Mouse (Mus musculus): ENCODE measurements around the gene Gm1113.

The Gm1113 gene

DNA sequence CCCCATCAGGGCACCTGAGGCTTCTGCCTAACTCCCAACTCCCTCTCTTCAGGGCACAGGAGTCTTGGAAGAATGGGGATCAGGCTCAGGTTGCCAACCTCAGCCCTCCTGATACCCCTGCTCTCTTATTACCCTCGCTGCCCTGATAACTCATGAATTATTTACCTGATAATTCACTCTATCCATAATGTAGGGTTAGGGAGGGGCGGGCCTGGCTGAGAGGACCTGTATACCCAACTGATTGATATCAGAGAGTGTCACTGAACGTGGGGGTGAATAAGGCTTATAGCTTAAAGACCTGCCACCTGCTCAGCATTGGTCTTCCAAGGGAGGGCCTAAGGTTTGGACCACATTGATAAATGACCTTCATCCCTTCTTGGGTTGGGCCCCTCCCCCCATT is at the start of gene Gm1113:
TSS of gene Gm1113 (minus strand) at position 101 of the 400 bp plus-strand sequence.
- DNase-seq (ENCODE audit: low spot score in 2 of 2): no peak

DNA sequence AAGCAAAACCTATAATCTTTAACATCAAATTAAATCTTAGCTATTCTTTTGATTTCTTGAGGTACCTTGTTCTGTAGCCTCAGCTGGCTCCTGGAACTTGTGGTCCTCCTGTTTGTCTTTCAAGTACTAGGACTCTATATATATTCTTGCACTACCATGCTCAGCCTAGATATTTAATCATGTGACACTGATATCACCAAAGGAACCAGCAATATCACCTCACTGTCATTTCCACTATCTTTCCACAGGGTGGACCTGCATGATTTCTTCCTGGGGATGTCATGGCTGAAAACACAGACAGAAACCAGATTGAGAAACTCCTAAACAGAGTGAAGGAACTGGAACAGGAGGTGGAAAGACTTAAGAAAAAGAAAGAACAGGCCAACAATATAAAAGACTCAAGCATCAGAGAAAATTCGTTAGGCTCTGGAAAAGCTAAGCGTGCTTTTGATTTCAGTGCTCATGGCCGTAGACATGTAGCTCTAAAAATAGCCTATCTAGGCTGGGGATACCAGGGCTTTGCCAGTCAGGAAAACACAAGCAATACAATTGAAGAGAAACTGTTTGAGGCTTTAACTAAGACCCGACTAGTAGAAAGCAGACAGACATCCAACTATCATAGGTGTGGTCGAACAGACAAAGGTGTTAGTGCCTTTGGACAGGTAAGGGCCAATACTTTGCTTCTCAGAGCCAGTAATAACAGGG is 46.6 kb upstream of the Gm1113 start:
- DNase-seq (ENCODE audit: low spot score in 2 of 2): no peak

DNA sequence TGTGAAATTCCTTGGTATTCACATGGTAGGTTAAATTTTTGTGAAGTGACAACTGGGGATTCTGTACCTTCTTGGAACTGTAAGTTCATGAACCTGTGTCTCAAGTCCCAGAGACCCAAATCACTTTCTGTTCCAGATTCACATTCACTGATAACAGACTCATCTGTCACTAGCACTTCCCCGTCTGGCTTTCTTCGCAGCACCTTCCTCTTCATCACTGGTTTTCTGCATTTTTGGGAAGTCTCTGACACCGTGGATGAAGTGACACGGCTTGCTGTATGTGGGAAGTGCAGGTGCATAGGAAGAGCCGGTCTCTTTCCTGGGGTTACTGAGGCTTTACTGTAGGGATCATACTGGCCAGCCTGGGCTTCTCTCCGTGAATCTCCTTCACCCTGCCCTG is 43.5 kb upstream of the Gm1113 start:
- no peak for DNase-seq (ENCODE audit: low spot score in 2 of 2)

DNA sequence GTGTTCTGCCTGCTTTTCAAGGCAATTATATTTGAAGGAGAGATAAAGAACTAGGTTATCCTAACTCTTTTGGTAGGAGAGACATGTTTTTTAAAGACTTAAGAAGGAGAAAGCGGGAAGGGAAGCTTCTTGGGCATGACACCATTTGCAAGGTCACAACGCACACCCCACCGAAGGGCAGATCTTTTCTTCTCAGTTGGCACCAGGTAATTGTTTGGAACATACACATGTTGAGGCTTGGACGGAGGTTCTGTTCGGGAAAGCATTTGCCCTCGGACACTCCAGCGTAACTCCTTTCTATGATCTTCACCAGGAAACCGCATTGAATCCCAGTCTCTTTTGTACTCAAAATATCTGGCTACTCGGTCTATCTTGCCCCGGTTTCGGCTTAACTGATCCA is 43.0 kb upstream of the Gm1113 start:
- no peak for DNase-seq (ENCODE audit: low spot score in 2 of 2)

DNA sequence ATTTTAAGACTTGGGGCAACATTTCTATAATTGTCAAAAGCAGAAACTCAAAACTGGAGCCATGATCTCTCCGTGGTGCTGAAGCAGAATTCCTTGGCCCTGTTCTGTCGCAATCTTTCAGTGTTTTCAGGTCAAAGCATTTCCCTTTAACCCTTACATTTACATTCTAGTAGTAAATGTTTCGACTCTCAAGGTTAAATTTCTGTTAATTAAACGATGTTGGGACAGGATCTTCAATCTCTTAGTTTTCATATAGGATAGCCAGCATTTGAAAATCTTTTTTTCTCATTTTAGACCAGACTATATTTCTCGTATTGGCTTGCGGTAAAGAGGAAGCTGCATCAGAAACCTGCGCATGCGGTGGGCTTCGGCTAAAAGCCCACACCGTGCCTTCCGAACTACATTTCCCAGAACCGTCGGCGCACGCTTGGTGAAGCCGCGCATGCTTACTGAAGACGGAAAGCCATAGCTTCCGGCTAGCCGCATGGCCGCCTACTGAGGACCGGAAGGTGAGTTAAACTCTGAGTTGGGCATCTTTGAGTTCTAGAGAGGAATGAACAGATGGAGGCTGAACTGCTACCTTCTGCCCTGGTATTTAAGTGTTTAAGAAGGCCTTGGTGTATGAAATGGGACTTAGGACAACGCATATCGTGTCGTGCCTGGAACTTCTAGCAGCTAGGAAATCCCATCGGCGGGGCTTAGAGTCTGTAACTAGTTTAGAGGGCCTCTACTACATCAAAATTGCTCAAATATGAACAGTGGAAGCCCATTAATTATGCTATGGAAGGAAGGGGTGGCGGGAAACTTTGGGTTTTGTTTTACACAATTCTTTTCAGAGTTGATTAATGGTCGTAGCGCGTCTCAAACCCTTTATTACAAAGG is 41.2 kb upstream of the Gm1113 start:
- DNase-seq (ENCODE audit: low spot score in 2 of 2): peak; percentile 94 to 95

DNA sequence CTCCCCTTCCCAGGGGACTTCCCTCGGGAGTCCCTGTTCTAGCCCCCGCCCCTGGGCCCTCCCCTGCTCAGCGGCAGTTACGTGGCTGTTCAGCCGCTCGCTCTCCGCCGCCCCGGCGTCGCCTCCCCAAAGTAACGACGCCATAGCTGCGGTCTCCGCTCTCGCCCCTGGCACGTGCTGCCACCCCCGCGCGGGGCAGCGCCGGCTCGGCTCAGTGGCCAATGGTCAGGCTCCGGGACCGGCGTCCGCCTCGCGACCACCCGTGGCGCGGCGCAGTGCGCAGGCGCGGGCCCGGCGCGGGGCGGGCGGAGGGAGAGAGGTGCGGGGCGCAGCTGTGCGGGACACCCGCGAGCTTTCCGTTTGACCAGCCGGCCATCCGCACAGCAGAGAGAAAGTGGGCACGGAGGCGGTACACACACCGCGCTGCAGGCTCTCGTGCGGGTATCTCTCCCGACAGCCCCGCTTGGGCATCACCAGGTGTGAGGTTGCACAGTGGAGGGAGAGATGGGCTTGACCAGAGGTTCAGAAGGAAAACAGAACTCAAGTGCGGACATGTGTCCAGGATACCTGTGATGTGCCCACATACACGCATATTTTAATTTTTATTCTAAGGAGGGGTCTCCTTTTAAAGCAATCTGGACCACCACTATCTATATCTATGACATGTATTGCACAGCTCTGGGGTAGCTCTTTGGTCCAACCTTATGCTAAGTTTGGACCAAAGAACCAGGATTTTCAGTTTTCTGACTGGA is 40.4 kb upstream of the Gm1113 start, which contains the start of the genes Ddx25 and Pus3:
TSS of gene Ddx25 (minus strand) at position 272 of the 752 bp plus-strand sequence.
TSS of gene Pus3 (plus strand) at position 339 of the 752 bp plus-strand sequence.
- DNase-seq (ENCODE audit: low spot score in 2 of 2): peak; percentile 86 to 89

DNA sequence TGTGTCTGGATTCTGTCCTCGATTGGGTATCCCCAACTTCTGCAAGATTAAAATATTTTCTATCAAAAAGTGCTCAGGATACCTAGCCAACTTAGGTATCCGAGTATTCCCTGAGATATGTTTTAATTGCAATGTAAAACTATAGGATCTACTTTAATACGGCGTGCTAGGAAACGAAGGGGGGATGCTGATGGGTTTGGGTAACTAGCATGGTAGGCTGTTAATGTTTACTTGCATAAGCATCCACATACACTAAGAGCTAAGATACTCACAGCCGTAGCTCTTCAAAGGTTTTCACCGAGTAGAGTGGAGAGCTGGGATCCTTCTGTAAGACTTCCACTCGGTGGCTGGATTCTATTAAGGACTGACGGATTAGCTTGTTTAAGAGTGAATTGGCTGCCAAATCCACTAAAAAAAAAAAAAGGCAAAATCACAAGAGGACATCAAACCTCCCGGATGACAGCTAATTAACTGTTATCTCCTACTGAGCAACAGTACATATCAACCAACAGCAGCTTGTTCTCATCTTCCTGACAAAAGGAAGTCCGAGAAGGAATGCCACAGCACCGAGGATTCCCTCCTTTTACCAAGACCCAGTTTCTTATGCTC is 38.5 kb upstream of the Gm1113 start:
- DNase-seq (ENCODE audit: low spot score in 2 of 2): no peak

DNA sequence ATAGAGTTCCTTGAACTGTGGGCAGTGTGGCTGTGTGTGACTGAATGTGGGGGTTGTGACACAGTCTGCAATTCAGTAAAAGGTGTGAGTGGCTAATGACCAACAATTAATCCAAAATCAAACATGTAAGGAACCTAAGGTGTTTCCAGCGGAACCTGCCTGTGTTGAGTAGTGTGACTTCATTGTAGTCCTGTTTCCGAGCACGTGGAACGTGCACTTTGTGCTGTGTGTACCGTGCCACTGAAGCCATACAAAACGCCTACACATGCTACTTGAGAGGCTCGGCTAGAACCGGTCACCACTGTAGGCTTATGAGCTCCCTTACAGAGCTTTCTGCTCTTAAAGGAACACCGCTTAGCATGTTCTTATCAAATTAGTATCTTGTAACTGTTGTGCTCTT is 30.4 kb upstream of the Gm1113 start:
- no peak for DNase-seq (ENCODE audit: low spot score in 2 of 2)

DNA sequence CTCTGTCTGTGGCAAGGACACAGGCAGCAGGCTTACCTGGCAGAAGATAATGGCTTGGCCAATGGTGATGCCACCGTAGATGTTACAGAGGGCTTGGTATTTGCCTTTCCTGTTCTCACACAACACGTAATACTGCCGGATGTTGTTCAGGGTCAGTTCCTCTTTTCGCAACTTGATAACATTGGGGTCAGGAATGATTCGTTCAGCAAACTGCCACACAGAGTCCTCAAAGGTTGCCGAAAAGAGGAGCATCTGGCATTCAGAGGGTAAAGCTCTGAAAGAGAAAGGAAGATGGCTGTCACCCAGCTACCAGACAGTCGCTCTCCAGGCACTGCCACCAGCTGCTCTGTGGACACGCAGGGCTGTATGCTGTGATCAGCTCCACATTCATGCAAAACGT is 28.7 kb upstream of the Gm1113 start:
- DNase-seq (ENCODE audit: low spot score in 2 of 2): no peak

DNA sequence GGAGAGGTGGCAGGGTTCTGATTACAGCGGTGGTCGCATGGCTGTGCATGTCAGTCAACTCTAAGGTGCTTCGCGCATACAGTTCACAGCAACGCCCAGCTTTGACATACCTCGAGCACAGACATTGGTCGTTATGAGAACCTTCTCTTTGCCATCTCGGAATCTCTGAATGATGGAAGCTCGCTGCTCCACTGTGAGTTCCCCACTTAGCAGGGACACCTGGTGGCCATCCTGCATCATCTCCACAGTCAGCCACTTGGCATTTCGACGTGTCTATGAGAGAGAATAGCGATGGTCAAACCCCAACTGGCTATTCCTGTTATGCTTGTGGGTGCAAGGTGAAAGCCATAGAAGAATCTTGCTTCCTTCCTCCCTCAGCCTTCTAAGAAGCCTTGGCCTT is 27.6 kb upstream of the Gm1113 start:
- DNase-seq (ENCODE audit: low spot score in 2 of 2): no peak

DNA sequence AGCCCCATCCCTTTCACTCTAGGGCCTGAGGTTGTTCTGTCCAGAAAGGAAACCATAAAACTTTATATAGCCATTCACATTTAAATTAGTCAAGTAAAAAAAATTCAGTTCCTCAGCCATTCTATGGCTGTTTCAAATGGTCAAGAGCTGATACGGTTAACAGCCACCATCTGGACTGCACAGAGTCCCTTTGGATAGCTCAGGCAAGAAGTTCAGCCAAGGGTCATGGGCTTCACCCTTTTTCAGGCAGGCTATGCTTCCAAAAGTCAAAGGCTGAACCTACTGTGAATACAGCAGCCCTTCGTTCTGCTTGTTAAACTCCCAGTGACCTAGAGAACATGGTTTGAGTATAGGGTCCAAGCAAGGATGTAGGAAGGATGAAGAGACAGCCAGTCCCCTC is 26.6 kb upstream of the Gm1113 start:
- DNase-seq (ENCODE audit: low spot score in 2 of 2): no peak

DNA sequence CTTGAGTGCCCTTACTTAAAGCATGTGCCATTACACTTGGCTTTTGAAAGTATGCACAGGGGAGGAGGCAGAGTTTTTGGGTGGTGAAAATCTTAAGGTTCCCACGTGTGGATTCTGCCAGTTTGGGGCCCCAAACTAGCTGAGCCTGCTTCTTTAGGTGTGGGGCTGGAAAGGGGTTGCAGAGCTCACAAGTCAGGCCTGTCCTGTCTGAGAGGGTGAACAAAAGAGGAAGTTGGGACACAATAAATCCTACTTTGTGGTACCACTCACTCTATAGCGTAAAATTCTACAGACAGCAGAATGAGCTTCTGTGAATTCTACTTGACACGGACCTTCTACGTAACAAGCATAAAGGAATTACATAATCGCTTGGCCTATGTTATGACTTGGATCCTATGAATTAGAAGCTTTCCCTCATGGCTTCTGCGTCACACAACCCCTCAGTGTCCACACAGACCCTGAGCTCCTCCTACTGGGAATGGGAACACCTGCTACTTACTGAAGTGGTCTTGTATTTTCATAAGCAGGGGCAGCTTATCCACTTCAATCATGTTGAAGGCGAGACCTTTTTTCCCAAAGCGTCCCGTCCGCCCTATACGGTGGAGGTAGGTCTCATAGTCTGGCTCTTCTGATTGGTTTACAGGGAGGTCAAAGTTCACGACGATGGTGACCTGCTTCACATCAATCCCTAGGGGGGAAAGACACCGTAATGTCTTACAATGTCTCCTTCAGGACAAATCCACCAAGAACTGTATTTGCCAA is 25.2 kb upstream of the Gm1113 start:
- no peak for DNase-seq (ENCODE audit: low spot score in 2 of 2)

DNA sequence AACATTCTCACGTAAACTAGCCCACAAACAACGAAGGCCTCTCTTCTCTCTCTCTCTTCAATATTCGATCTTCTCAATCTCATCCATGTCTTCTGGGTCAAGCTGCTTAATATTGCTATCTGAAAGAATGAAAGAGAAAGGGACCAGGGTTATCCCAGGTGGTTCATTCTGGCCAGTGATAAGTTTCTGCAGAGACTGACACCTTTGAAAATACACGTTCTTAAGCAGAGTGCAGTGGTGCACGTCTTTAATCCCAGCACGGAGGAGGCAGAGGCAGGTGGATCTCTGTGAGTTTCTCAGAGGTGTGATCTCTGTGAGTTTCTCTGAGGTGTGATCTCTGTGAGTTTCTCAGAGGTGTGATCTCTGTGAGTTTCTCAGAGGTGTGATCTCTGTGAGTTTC is 23.9 kb upstream of the Gm1113 start:
- DNase-seq (ENCODE audit: low spot score in 2 of 2): no peak

DNA sequence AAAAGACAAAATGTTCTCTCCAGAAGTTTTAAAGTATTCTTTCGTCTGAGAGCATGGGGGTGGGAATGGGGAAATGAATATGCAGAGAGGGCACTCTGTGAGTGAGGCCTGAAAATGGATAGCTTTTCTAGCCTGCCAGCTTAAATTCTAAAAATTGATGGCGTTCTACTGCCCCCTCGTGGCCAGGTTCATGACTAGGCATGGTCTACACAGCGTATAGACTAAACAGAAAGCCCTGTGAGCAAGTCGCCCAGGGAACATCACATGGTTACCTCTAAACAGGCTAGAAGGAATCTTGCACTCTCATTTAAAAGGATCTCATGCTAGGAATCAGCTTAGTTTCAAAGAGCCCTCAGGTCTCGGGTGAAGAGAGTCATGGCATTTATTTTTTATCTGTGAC is 23.4 kb upstream of the Gm1113 start:
- peak; percentile 75 to 87 for DNase-seq (ENCODE audit: low spot score in 2 of 2)

DNA sequence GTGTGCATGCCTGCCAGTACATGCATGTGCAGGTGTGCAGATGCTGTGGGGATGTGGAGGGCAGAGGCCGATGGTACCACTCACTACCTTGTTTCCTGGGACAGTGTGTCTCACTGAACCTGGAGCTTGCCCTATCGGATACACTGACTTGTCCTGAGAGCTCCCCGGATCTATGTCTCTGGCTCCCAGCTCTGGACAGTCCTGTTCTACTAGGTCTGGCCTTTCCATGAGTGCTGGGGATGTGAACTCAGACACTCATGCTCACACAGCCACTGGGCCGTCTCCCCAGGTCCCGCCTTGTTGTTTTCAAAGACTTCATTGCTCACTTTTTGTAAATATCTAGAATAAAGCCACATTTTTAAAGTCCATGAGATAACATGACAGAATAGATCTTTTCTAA is 23.0 kb upstream of the Gm1113 start:
- no peak for DNase-seq (ENCODE audit: low spot score in 2 of 2)

DNA sequence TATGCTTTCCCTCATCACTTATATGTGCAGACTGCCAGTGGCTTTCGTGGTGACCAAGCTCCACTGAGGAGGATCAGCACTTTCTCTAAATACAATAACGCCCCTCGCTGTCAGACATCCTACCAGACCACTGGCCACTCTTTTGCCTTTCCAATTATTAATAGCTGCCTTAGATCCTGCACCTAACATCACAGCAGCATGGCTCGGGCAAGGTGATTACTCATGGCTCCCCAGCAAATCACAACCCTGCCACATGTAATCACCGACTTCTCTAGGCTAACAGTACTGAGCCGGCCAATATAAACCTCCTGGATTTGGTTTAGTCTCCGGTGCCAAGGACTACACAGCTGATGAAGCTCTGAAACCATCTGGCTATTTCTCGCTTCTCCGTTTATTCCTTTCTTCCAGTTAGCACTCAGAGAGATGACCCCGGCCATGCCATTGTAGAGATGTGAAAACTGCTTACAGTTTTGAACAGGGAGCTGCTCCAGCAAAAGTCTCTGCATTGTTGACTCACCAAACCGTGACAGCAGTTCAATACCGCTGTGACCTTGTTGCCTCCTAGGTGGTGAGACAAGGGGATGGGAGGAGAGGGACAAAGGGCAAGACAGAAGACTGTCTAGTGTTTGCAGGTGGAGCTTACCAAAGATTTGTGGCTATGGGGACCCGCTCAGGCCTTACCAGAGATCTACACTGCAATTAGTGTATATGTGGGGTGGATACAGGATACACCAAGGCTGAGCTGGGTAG is 21.1 kb upstream of the Gm1113 start:
- no peak for DNase-seq (ENCODE audit: low spot score in 2 of 2)

DNA sequence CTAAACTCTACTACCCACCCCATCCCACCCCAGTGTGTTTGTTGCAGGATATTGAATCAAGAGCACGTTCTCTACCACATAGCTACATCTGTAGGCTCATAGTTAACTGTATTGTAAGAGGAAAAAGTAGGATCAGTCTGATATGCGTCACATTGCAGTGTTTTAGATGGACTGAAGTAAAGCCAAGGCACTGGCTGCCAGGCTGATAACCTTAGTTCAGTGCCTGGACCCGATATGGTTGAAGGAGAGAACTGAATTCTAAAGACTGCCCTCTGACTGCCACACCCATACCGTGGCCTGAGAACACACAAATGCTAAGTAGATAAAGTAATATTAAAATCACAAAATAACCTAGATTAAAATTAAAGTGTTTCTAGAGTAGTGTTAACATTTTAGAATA is 17.8 kb upstream of the Gm1113 start:
- no peak for DNase-seq (ENCODE audit: low spot score in 2 of 2)

DNA sequence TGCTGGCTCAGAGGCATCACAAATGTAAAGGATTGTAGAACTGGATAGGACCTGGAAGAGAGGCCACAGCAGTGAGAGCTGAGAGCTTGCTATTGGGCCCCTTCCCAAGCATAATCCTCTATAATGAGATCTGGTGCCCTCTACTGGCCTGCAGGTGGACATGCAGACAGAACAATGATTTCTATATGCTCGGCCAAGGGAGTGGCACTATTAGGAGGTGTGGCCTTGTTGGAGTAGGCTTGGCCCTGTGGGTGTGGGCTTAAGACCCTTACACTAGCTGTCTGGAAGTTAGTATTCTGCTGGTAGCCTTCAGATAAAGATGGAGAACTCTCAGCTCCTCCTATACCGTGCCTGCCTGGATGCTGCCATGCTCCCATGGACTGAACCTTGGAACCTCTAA is 17.0 kb upstream of the Gm1113 start:
- peak; percentile 64 to 66 for DNase-seq (ENCODE audit: low spot score in 2 of 2)

DNA sequence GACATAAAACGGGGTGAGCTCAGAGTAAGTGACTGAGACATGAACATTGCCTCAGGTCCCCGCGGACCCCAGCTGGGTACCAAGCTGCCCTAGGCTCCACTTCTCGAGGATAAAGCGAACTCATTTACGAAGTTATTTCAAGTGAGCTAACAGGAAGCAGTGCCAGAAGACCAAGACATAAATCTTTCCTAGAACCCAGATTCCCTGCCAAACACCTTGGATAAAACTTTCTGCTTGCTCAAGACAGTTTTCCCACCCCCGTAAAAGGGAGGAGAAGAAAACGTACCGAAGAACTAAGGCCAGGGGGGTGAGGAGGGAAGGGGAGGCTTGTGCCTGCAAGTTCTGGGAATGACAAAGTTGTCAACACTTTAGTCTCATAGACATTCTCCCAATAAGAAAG is 15.2 kb upstream of the Gm1113 start:
- DNase-seq (ENCODE audit: low spot score in 2 of 2): no peak

DNA sequence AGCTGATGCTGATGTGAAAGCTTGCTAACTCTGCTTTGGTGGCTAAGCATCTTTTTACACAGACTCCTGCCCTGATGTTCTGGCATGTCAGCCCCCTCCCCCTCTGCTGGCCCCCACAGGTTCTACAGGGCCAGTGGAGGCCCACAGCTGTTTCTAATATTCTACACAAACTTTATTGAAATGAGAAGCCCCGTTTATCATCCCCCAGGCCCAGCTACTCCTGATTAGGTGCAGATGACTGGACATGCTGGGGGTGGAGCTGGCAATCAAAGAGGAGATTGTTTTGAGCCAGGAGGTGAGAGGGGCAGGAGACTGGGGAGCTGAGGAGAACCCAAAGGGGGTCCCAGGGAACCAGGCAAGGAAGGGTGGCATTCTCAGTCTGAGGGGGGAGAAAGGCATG is 11.7 kb upstream of the Gm1113 start:
- DNase-seq (ENCODE audit: low spot score in 2 of 2): no peak

All from right cerebral cortex, postnatal 10 days (tissue).